Comparison of ENCODE assay signal across 7 mouse cellular contexts in the genomic region with DNA sequence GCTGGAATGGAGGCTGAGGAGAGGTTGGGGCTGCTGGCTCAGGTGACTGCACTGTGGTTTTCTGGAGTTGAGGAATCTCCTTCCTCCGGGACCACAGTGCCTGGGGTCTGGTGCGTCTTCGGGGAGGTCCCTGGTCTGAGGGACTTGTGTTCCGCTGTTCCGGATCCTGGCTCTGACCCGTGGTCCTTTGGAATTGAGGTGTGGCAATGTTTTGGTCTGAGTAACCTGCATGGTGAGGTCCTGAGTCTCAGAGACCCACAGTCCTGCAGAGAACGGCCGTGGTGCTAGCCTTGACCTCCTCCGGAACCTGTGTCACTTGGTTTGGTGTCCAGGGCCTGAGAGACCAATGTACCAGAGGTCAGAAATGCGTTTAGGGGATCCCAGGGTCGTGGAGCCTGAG. TPM values are rescaled to one million over a fixed set of nuclear protein-coding genes. Genes with fewer than 3 reads are reported as not detected.
DNase-seq lines count a peak whose midpoint lies in the region; ATAC-seq and TF ChIP-seq lines count a peak whose summit lies in the region.

No protein-coding gene starts in this region.

- peaks cover 15% of the 10 kb centered on the region for H3K36me3 ChIP-seq in lung, embryonic 15.5 days
- H3K36me3 ChIP-seq in hindbrain, embryonic 13.5 days: peaks cover 25% of the 10 kb centered on the region
- peaks cover 7% of the 10 kb centered on the region; the same call in 1 of the 2 replicates for H3K36me3 ChIP-seq in lung, postnatal 0 days (ENCODE audit: insufficient read depth, low read length)

- no peak for TF ChIP-seq CTCF in cortical plate, adult 2 months (IDR thresholded peaks at IDR 0.05; ENCODE audit: extremely low read depth, insufficient read depth, low read length)
- no peak for TF ChIP-seq CTCF in lung, postnatal 0 days (IDR thresholded peaks at IDR 0.05)

- peak overlapping the region; percentile 92 for H3K4me2 ChIP-seq in lung, embryonic 15.5 days
- peak overlapping the region; percentile 99 for H3K4me2 ChIP-seq in hindbrain, embryonic 13.5 days
- H3K4me2 ChIP-seq in lung, postnatal 0 days (replicated peaks; ENCODE audit: low read depth, low read length): peak overlapping the region; percentile 90

- ATAC-seq in lung, embryonic 15.5 days (ENCODE audit: borderline replicate concordance, extremely low read depth, low FRiP score, low TSS enrichment): no peak
- no peak for ATAC-seq in hindbrain, embryonic 13.5 days (ENCODE audit: low FRiP score)
- no peak for ATAC-seq in lung, postnatal 0 days
- ATAC-seq in megakaryocyte progenitor cell, adult 5-6 weeks (replicated peaks; ENCODE audit: poor library complexity): no peak

- H3K9ac ChIP-seq in lung, embryonic 15.5 days: peak overlapping the region; percentile 93
- H3K9ac ChIP-seq in hindbrain, embryonic 13.5 days: peak overlapping the region; percentile 91
- peak overlapping the region; percentile 84 for H3K9ac ChIP-seq in lung, postnatal 0 days (replicated peaks; ENCODE audit: low read depth)

- no peak for DNase-seq in lung, postnatal 36 days
- DNase-seq in lung, postnatal 0 days (ENCODE audit: low spot score): peak; percentile 56
- no peak for DNase-seq in natural killer cell, adult 2 months (ENCODE audit: low spot score in 2 of 2)

- no peak for TF ChIP-seq POLR2A in cortical plate, adult 2 months (IDR thresholded peaks at IDR 0.05; ENCODE audit: extremely low read depth, insufficient read depth, low read length)

- no peak for TF ChIP-seq EP300 in lung, postnatal 0 days (IDR thresholded peaks at IDR 0.05)

- H3K27me3 ChIP-seq in lung, embryonic 15.5 days: no peaks in the 10 kb centered on the region
- H3K27me3 ChIP-seq in hindbrain, embryonic 13.5 days: no peaks in the 10 kb centered on the region
- H3K27me3 ChIP-seq in lung, postnatal 0 days (replicated peaks; ENCODE audit: insufficient read depth, low read length): no peaks in the 10 kb centered on the region

- H3K27ac ChIP-seq in lung, embryonic 15.5 days: peak overlapping the region; percentile 62
- no peak overlapping the region for H3K27ac ChIP-seq in cortical plate, adult 2 months (ENCODE audit: insufficient read depth, low read length)
- peak overlapping the region; percentile 72 for H3K27ac ChIP-seq in hindbrain, embryonic 13.5 days
- peak overlapping the region; percentile 84 for H3K27ac ChIP-seq in lung, postnatal 0 days (ENCODE audit: low read length)

- WGBS in lung, embryonic 15.5 days: 1% methylated on average over 11 of the region's 11 CpGs
- 2% methylated on average over 11 of the region's 11 CpGs for WGBS in hindbrain, embryonic 13.5 days
- 1% methylated on average over 10 of the region's 11 CpGs for WGBS in lung, postnatal 0 days

- peak overlapping the region; percentile 92 for H3K4me3 ChIP-seq in lung, embryonic 15.5 days
- H3K4me3 ChIP-seq in cortical plate, adult 2 months (ENCODE audit: insufficient read depth, low read length): peak overlapping the region; percentile 97
- H3K4me3 ChIP-seq in hindbrain, embryonic 13.5 days: peak overlapping the region; percentile 91
- peak overlapping the region; percentile 83 for H3K4me3 ChIP-seq in lung, postnatal 0 days (ENCODE audit: low read depth, low read length)

- no peaks in the 10 kb centered on the region for H3K9me3 ChIP-seq in lung, embryonic 15.5 days
- no peaks in the 10 kb centered on the region for H3K9me3 ChIP-seq in hindbrain, embryonic 13.5 days
- H3K9me3 ChIP-seq in lung, postnatal 0 days (ENCODE audit: low read length): no peaks in the 10 kb centered on the region

- peaks cover 26% of the 10 kb centered on the region for H3K4me1 ChIP-seq in lung, embryonic 15.5 days
- peaks cover 4% of the 10 kb centered on the region for H3K4me1 ChIP-seq in cortical plate, adult 2 months (ENCODE audit: control insufficient read depth, insufficient read depth, low read length)
- peaks cover 39% of the 10 kb centered on the region for H3K4me1 ChIP-seq in hindbrain, embryonic 13.5 days (replicated peaks)
- peaks cover 21% of the 10 kb centered on the region; the same call in 1 of the 2 replicates for H3K4me1 ChIP-seq in lung, postnatal 0 days (ENCODE audit: insufficient read depth, low read depth, low read length)

RNA-seq across cellular contexts. Expression of a gene that starts 0.5 kb away (rescaled TPM):
- polyA plus RNA-seq in lung, embryonic 15.5 days (2015; fragmentation: Nextera tagmentation; extraction: Ambion mirVana): 111 and 119 TPM in 2 replicates
- polyA plus RNA-seq in cortical plate, adult 2 months (2012; rRNA removed): 126 and 148 TPM in 2 replicates
- polyA plus RNA-seq in hindbrain, embryonic 13.5 days (2015; fragmentation: Nextera tagmentation; extraction: Ambion mirVana): 150 and 154 TPM in 2 replicates
- polyA plus RNA-seq in lung, postnatal 0 days (2015; fragmentation: Nextera tagmentation; extraction: Ambion mirVana): 58.4 and 61.7 TPM in 2 replicates
- 20.7 and 25.4 TPM in 2 replicates for total RNA-seq in megakaryocyte progenitor cell, adult 5-6 weeks (2015)
- total RNA-seq in megakaryocyte progenitor cell, adult 5-6 weeks (2017): 80.0 and 87.8 TPM in 2 replicates

RNA-seq across cellular contexts. Expression of a gene that starts 5.1 kb away (rescaled TPM):
- 37.5 and 41.3 TPM in 2 replicates for polyA plus RNA-seq in lung, embryonic 15.5 days (2015; fragmentation: Nextera tagmentation; extraction: Ambion mirVana)
- 109 and 120 TPM in 2 replicates for polyA plus RNA-seq in cortical plate, adult 2 months (2012; rRNA removed)
- polyA plus RNA-seq in hindbrain, embryonic 13.5 days (2015; fragmentation: Nextera tagmentation; extraction: Ambion mirVana): 77.2 and 86.0 TPM in 2 replicates
- 59.7 and 60.4 TPM in 2 replicates for polyA plus RNA-seq in lung, postnatal 0 days (2015; fragmentation: Nextera tagmentation; extraction: Ambion mirVana)
- total RNA-seq in megakaryocyte progenitor cell, adult 5-6 weeks (2015): 13.6 and 13.7 TPM in 2 replicates
- total RNA-seq in megakaryocyte progenitor cell, adult 5-6 weeks (2017): 17.4 and 19.9 TPM in 2 replicates

RNA-seq across cellular contexts. Expression of a gene that starts 29.7 kb away (rescaled TPM):
- 0.10 and 0.19 TPM in 2 replicates for polyA plus RNA-seq in lung, embryonic 15.5 days (2015; fragmentation: Nextera tagmentation; extraction: Ambion mirVana)
- 0.73 and 1.2 TPM in 2 replicates for polyA plus RNA-seq in cortical plate, adult 2 months (2012; rRNA removed)
- polyA plus RNA-seq in hindbrain, embryonic 13.5 days (2015; fragmentation: Nextera tagmentation; extraction: Ambion mirVana): 0.10 TPM in 2 replicates
- polyA plus RNA-seq in lung, postnatal 0 days (2015; fragmentation: Nextera tagmentation; extraction: Ambion mirVana): 0.05 and 0.08 TPM in 2 replicates
- not detected in 2 replicates for total RNA-seq in megakaryocyte progenitor cell, adult 5-6 weeks (2015)
- total RNA-seq in megakaryocyte progenitor cell, adult 5-6 weeks (2017): not detected in 2 replicates

RNA-seq across cellular contexts. Expression of a gene that starts 37.5 kb away (rescaled TPM):
- 0.95 and 1.2 TPM in 2 replicates for polyA plus RNA-seq in lung, embryonic 15.5 days (2015; fragmentation: Nextera tagmentation; extraction: Ambion mirVana)
- polyA plus RNA-seq in cortical plate, adult 2 months (2012; rRNA removed): 0.55 and 0.67 TPM in 2 replicates
- polyA plus RNA-seq in hindbrain, embryonic 13.5 days (2015; fragmentation: Nextera tagmentation; extraction: Ambion mirVana): 0.83 and 1.0 TPM in 2 replicates
- polyA plus RNA-seq in lung, postnatal 0 days (2015; fragmentation: Nextera tagmentation; extraction: Ambion mirVana): 3.2 and 4.3 TPM in 2 replicates
- 0.17 TPM in 1 of 2 replicates, not detected in the other for total RNA-seq in megakaryocyte progenitor cell, adult 5-6 weeks (2015)
- 0.14 TPM in 1 of 2 replicates, not detected in the other for total RNA-seq in megakaryocyte progenitor cell, adult 5-6 weeks (2017)

RNA-seq across cellular contexts. Expression of a gene that starts 39.7 kb away (rescaled TPM):
- polyA plus RNA-seq in lung, embryonic 15.5 days (2015; fragmentation: Nextera tagmentation; extraction: Ambion mirVana): 31.4 and 32.4 TPM in 2 replicates
- 2.6 and 2.8 TPM in 2 replicates for polyA plus RNA-seq in cortical plate, adult 2 months (2012; rRNA removed)
- polyA plus RNA-seq in hindbrain, embryonic 13.5 days (2015; fragmentation: Nextera tagmentation; extraction: Ambion mirVana): 6.1 and 6.9 TPM in 2 replicates
- 3.0 and 3.2 TPM in 2 replicates for polyA plus RNA-seq in lung, postnatal 0 days (2015; fragmentation: Nextera tagmentation; extraction: Ambion mirVana)
- 15.5 and 16.7 TPM in 2 replicates for total RNA-seq in megakaryocyte progenitor cell, adult 5-6 weeks (2015)
- total RNA-seq in megakaryocyte progenitor cell, adult 5-6 weeks (2017): 32.3 and 33.9 TPM in 2 replicates
